Mouse (Mus musculus): Measurements from ENCODE around the gene Spata20.

DNA sequence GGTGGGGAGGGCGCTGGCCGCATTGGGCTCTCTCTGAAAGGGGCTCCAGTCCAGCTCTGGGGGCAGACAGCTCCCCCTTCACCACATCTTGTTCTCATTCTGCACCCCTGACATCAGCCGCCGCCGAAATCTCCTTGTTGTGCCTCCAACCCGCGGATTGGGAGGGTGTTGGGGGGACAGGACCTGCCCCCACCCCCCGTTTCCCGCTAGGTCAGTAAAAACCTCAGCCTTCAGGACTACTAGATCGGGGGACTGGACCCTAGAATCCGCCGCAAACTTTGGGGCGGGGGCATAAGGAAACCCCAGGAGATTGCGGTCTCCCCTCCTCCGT is 13.4 kb downstream of the Spata20 start:
- no peak for TF ChIP-seq CTCF (IDR thresholded peaks at IDR 0.05; ENCODE audit: low read depth, low read length)
- no peak for TF ChIP-seq POLR2A (IDR thresholded peaks at IDR 0.05; ENCODE audit: borderline replicate concordance, low read depth, low read length)
